Mouse (Mus musculus): ENCODE data around the gene Mgl2.

Gene Mgl2

DNA sequence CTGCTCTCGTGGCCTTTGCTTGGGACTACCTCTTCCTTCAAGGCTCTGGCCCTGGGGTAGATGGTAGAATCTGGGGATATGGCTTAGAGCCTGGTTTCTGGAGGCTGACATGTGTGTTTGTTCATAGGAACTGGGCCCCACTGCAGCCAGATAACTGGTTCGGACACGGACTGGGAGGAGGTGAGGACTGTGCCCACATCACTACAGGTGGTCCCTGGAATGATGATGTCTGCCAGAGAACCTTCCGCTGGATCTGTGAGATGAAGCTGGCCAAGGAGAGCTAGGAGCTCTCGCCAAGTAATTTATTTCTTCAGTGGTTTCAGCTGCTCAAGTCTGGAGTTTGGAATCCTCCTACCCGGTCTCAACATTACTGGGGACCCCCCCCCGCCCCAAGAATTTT, 40.2 kb downstream of the Mgl2 start:
- DNase-seq (ENCODE audit: low read depth): no peak

DNA sequence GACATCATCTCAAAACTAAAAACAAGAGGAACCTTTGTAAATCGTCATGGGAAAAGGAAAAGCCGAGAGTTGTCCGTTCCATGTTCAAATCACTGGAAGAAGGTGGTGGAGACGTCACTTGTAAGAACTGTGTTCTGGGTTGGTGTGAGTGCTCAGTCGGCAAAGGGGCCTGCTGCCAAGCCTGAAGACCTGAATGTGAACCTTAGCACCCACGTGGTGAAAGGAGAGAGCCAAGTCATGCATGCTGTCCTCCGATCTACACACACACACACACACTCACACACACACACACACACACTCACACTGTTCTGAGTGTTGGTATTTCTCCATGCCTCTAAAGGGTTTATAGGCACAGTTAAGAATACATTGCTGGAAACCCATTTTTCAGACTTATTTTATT, 41.1 kb downstream of the Mgl2 start:
- DNase-seq (ENCODE audit: low read depth): no peak

DNA sequence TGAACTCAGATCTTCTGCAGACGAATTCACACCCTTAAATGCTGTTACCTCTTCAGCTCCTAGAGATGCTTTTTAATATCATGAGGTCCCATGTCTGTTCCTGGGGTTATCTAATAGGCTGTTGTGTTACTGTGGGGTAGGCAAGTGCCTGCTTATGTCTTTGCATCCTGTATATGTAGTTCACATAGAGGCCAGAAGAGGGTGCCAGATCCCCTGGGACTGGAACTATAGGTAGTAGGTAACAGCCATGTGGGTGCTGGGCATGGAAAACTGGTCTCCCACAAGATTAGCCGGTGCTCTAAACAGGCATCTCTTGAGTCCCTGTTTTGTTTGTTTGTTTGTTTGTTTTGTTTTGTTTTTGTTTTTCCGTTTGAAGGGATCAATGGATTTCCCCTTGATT, 41.7 kb downstream of the Mgl2 start:
- DNase-seq (ENCODE audit: low read depth): peak; percentile 69

DNA sequence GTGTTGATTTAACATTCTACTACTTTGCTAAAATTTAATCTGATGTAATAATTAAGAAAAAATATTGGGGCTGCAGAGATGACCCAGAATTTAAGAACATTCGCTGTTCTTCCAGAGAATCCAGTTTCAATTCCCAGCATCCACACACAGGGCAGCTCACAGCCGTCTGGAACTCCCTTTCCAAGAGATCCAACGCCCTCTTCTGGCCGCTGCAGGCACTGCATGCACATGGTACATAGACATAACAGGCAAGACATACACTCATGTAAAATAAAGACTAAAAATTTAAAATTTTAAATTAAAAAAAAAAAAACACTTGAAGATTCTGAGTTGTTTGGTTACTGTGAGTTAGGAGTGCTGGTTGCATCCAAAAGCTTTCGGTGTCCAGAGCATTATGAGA, 42.2 kb downstream of the Mgl2 start:
- DNase-seq (ENCODE audit: low read depth): no peak

DNA sequence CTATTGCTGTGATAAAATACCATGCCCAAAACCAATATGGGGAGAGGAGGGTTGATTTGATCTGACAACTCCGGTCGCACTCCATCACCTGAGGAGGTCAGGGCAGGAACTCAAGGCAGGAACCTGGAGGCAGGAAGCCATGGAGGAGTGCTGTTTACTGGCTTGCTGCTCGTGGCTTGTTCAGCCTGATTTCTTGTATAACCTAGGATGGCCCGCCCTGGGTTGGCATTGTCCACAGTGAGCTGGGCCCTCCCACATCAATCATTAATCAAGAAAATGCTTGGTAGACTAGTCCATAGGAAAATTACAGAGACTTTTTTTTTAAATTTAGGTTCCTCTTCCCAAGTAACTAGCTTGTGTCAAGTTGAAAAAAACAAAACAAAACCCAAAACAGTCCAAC, 44.4 kb downstream of the Mgl2 start:
- DNase-seq (ENCODE audit: low read depth): no peak

DNA sequence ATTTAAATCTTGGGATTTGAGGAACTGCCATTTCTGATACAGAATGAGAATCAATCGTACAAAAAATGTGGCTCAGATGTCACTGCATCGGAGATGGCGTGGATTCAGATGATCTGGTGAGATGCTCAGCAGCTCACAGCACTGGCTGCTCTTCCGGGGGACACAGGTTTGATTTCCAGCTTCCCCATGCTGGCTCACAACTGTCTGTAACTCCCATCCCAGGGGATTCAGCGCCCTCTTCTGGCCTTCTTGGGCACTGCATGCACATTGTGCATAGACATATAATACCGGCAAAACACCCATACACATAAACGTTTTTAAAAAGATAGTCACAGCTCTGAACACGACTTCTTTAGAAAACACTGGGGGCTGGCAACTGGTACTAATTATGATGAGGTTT, 47.5 kb downstream of the Mgl2 start:
- DNase-seq (ENCODE audit: low read depth): peak; percentile 20

DNA sequence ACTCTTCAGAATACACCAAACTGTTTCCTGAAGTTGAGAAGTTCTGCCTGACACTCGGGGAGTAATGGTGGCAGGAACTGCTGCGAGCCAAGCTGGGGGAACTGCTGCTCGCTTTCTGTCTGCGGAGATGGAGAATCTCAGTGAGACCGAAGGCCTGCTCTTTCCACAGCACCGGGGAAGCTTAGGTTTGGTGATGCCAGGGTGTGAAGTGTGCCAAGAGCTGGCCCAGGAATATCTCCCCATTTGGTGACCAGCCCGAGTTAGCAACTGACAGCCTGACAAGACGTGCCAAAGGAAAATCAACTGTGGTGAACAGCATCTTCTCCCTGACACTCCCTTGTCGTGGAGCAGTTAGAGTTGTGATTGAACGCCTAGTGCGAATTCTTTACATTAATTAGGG, 48.2 kb downstream of the Mgl2 start:
- no peak for DNase-seq (ENCODE audit: low read depth)

DNA sequence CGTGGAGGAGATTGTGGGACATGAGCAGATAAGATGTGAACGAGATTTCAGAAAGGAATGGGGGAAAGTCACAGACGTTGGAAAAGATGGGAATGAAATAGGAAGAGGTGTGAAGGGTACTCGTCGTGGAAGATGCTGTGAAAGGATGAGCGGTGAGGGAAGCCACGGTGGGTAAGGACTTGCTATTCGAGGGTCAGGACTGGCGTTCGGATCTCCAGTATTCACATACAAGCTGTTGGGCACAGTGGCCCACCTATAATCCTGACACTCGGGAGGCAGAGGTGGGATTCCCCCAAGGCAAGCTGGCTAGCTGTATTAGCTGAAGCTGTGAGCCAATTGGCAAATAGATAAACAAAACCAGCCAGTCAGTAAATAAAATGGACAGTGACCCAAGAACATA, 48.6 kb downstream of the Mgl2 start:
- no peak for DNase-seq (ENCODE audit: low read depth)

DNA sequence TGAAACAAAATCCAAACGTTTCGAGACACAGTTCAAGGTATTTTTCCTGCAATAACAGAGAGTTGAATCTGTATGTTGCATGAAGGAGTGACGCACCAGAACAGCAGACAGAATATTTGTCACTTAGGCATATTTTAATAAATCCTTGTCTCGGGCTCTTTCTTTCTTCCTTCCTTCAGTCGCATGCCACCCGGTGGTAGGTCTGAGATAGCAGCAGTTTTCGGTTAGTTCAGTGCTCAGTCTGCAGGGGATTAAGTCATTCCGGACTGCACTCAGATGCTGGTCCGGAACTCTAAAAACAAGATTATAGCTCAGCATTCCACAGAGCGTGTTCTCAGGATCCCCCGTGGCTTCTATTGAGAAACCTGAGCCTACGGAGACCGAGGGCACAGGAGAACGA, 49.3 kb downstream of the Mgl2 start:
- DNase-seq (ENCODE audit: low read depth): peak; percentile 26

DNA sequence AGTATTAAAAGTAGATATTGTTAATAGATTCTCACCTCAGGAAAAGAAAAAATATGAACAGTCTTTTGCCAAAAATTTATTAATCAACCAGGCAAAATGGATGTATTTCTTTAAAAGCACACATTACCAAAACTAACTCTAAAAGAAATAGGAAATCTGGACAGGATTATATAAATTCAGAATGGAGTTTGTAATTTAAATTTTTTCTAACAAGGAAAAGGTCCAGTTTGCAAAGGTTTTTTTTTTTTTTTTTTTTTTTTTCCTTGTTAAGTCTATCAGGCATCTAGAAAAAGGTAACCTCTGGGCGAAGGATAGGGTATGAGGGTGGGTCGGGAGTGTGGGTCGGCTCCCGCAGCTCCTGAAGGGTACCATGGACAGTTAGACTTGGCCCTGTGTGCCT, 50.4 kb downstream of the Mgl2 start:
- DNase-seq (ENCODE audit: low read depth): no peak

DNA sequence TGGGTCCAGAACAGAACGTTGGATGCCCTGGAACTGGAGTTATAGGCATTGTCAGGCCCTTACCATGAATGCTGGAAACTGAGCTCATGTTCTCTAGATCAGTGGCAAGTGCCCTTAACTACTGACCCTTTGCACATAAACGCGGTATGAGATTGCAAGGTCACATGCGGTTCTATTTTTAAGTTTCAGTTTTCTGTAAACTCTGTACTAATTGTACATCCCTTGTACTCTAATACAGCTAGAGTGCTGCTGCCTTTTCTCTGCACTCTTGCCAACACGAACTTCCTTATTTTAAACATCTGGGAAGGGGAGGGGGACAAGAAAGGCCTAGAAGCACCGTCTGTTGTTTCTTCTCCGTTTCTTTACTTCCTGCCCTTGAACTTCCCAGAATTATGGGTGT, 55.0 kb downstream of the Mgl2 start:
- DNase-seq (ENCODE audit: low read depth): no peak

All from naive thymus-derived CD4-positive, alpha-beta T cell, adult 2 months (primary cell).